Mouse (Mus musculus) erythroblast, embryonic 14.5 days (primary cell): ENCODE results near the gene Miip.

Source experiments
- GATA1 ChIP-seq: IDR thresholded peaks from 2 replicates; pipeline ENCODE4 v1.6.1; 2012; ENCODE audit warnings: low read length, inconsistent platforms, mixed read lengths
- TAL1 ChIP-seq: IDR thresholded peaks from 3 replicates; pipeline ENCODE4 v1.6.1; 2012; ENCODE audit warnings: low read length, inconsistent platforms, mixed read lengths

DNA sequence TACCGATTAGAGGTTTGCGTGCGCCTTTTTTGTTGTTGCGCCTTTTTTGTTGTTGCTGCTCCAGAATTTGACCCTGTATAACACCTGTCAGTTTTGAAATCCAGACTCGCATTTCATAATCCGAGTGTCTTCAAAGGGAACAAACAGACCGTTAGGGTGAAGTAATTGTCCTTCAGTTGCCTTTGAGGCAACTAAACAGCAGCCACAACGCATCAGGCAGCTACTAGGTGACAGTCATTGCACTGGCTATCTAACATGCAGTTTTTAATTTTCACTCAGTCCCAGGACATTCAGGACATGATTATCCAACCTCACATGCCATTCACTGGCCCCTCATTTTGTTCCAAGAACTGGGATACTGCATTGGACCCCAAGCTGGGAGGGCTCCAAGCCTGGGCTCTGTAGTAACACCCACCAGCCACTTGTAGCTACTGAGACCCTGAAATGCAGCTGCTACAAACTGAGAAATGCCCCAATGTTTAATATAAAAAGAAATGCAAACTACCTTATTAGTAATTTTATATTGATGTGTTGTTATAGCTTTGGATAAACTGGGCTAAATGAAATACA, 36.6 kb upstream of the Miip start:
- TF ChIP-seq GATA1: no peak
- TF ChIP-seq TAL1: no peak
